Mouse (Mus musculus) regulatory T cell (primary cell): ENCODE measurements around the gene Usp24.

ENCODE experiments used
- in situ Hi-C: fragments of 300-600 bp; cut with MboI, MseI; formaldehyde crosslinking; loops from one replicate; pipeline ENCODE4 v1.15.1; 2025; ENCODE audit warnings: high pct_unique_total_duplicates

The Usp24 gene

GRCm38 (mm10) chr4:106483831-106484230 is 167.8 kb downstream of the Usp24 start:
- in situ Hi-C loops = no loop called here

GRCm38 (mm10) chr4:106490620-106491019 is 174.6 kb downstream of the Usp24 start:
- in situ Hi-C loops = no loop called here
